Mouse (Mus musculus): ENCODE results near the gene Tmem14a. TPM values are rescaled to one million over a fixed set of nuclear protein-coding genes. Genes with fewer than 3 reads are reported as not detected.
A peak's percentile ranks its signal among the peaks of the same experiment; 100 is the strongest.
"Not testable (repeated sequence)": the region's sequence is repeated elsewhere in the genome, so short reads cannot be mapped to it uniquely, and the experiment has no call there.

Gene Tmem14a
- polyA plus RNA-seq, 1 experiment from 2014 or later, result 3.2 TPM

DNA sequence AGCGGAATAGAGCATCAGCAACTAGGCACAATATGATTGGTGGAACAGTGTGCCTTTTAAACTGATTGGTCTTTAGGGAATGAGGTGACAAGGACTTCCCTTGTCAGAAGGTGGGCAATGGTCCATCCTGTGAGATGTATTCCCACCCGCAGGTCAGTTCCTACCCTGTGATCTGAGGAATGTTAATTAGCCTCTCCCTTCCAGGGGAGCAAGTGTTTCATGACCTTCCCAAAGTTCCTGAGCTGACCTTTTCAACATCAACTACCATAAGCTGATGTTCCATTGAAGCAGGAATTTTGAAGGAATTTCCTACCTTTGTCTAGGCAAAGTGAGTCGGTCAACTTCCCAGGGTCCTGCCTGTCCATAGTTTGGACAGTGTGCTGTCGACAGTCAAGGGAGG lies 35.5 kb downstream of the Tmem14a start:
- H3K27ac ChIP-seq (replicated peaks), result no peak overlapping the region
- H3K36me3 ChIP-seq (replicated peaks), result no peaks in the 10 kb centered on the region
- WGBS (ENCODE audit: insufficient replicate concordance), result 55% methylated on average over 4 of the region's 4 CpGs
- H3K4me1 ChIP-seq (replicated peaks), result 0 out of 2 replicates have a peak, but pooled peaks cover 5% of the 10 kb centered on the region
- ATAC-seq (ENCODE audit: insufficient read depth), result no peak
- H3K4me3 ChIP-seq (replicated peaks), result no peak overlapping the region
- H3K4me2 ChIP-seq, result no peak overlapping the region
- no peak overlapping the region for H3K9ac ChIP-seq
- H3K27me3 ChIP-seq, result no peaks in the 10 kb centered on the region
- no peaks in the 10 kb centered on the region for H3K9me3 ChIP-seq (replicated peaks)

- Histone ChIP-seq H3K9ac (no peak overlapping the region), H3K27me3 (no peaks in the 10 kb centered on the region), H3K36me3 (replicated peaks) (no peaks in the 10 kb centered on the region), H3K9me3 (replicated peaks) (no peaks in the 10 kb centered on the region), H3K4me2 (no peak overlapping the region), H3K4me1 (replicated peaks) (0 out of 2 replicates have a peak, but pooled peaks cover 3% of the 10 kb centered on the region), H3K27ac (replicated peaks) (no peak overlapping the region), H3K4me3 (replicated peaks) (no peak overlapping the region)
- 76% methylated on average over 7 of the region's 7 CpGs for WGBS (ENCODE audit: insufficient replicate concordance)
- ATAC-seq (ENCODE audit: insufficient read depth), result no peak
Measured at GRCm38 (mm10) chr1:21255625-21256345, 37.4 kb downstream of the Tmem14a start.

- H3K4me1 ChIP-seq (replicated peaks), result 0 out of 2 replicates have a peak, but pooled peaks cover 3% of the 10 kb centered on the region
- H3K4me2 ChIP-seq, result no peak overlapping the region
- H3K36me3 ChIP-seq (replicated peaks), result no peaks in the 10 kb centered on the region
- H3K9me3 ChIP-seq (replicated peaks), result no peaks in the 10 kb centered on the region
- no peak overlapping the region for H3K27ac ChIP-seq (replicated peaks)
- H3K4me3 ChIP-seq (replicated peaks), result no peak overlapping the region
- no peak overlapping the region for H3K9ac ChIP-seq
- WGBS (ENCODE audit: insufficient replicate concordance), result 66% methylated on average over 3 of the region's 3 CpGs
- no peaks in the 10 kb centered on the region for H3K27me3 ChIP-seq
- ATAC-seq (ENCODE audit: insufficient read depth), result no peak
Measured at GRCm38 (mm10) chr1:21256391-21256790, 38.0 kb downstream of the Tmem14a start.

GRCm38 (mm10) chr1:21256871-21257270 lies 38.5 kb downstream of the Tmem14a start:
- H3K36me3 ChIP-seq (replicated peaks), result no peaks in the 10 kb centered on the region
- no peaks in the 10 kb centered on the region for H3K9me3 ChIP-seq (replicated peaks)
- 0 out of 2 replicates have a peak, but pooled peaks cover 3% of the 10 kb centered on the region for H3K4me1 ChIP-seq (replicated peaks)
- no peak overlapping the region for H3K4me3 ChIP-seq (replicated peaks)
- H3K27me3 ChIP-seq, result no peaks in the 10 kb centered on the region
- no peak for ATAC-seq (ENCODE audit: insufficient read depth)
- 64% methylated on average over 5 of the region's 5 CpGs for WGBS (ENCODE audit: insufficient replicate concordance)
- H3K4me2 ChIP-seq, result no peak overlapping the region
- no peak overlapping the region for H3K9ac ChIP-seq
- H3K27ac ChIP-seq (replicated peaks), result no peak overlapping the region

DNA sequence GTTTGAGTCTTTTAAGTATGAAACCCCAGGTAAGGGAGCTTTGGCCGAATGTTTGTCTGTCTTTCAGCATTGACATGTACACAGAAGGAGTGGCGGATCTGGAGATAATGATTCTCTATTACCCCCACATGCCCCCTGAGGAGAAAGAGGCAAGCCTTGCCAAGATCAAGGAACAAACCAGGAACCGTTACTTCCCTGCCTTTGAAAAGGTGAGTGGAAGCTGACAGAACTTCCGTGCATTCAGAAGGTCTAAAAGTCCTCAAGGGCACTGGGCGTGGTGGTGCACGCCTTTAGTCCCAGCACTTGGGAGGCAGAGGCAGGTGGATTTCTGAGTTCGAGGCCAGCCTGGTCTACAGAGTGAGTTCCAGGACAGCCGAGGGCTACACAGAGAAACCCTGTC lies 41.6 kb downstream of the Tmem14a start:
- H3K36me3 ChIP-seq (replicated peaks); ATAC-seq (ENCODE audit: insufficient read depth); H3K4me2 ChIP-seq; H3K27me3 ChIP-seq; H3K4me3 ChIP-seq (replicated peaks); H3K9ac ChIP-seq; H3K9me3 ChIP-seq (replicated peaks); H3K27ac ChIP-seq (replicated peaks); H3K4me1 ChIP-seq (replicated peaks): not testable (repeated sequence)
- WGBS (ENCODE audit: insufficient replicate concordance), result 68% methylated on average over 8 of the region's 8 CpGs

- Histone ChIP-seq H3K9ac (no peak overlapping the region), H3K9me3 (replicated peaks) (no peaks in the 10 kb centered on the region), H3K4me2 (no peak overlapping the region), H3K27ac (replicated peaks) (no peak overlapping the region), H3K4me1 (replicated peaks) (no peaks in the 10 kb centered on the region), H3K27me3 (no peaks in the 10 kb centered on the region), H3K36me3 (replicated peaks) (no peaks in the 10 kb centered on the region), H3K4me3 (replicated peaks) (no peak overlapping the region)
- WGBS (ENCODE audit: insufficient replicate concordance), result 60% methylated on average over 5 of the region's 5 CpGs
- ATAC-seq (ENCODE audit: insufficient read depth), result no peak
Measured at GRCm38 (mm10) chr1:21262401-21262800, 44.0 kb downstream of the Tmem14a start.

DNA sequence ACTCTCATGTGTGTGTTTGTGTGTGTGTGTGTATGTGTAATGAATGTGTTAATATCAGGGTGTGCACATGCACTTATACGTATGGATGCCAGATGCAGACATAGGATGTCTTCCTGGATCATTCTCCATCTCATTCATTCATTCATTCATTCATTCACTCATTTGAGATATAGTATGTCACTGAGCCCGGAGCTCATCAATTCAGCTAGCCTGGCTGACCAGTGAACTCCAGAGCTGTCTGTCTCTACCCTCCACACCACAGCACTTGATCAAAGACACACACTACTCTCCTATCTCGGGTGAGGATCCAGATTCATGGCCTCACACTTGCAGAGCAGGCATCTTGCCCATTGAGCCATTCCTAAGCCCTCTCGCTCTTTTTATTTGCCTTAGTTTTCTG lies 45.6 kb downstream of the Tmem14a start:
- whole genome bisulfite sequencing (ENCODE audit: insufficient replicate concordance), result 61% methylated on average over 4 of the region's 4 CpGs
- no peaks in the 10 kb centered on the region for H3K27me3 ChIP-seq
- no peak overlapping the region for H3K4me2 ChIP-seq
- H3K9ac ChIP-seq, result no peak overlapping the region
- no peaks in the 10 kb centered on the region for H3K4me1 ChIP-seq (replicated peaks)
- H3K36me3 ChIP-seq (replicated peaks), result no peaks in the 10 kb centered on the region
- no peaks in the 10 kb centered on the region for H3K9me3 ChIP-seq (replicated peaks)
- no peak for ATAC-seq (ENCODE audit: insufficient read depth)
- H3K4me3 ChIP-seq (replicated peaks), result no peak overlapping the region
- H3K27ac ChIP-seq (replicated peaks), result no peak overlapping the region

- Histone ChIP-seq H3K4me1 (replicated peaks) (no peaks in the 10 kb centered on the region), H3K36me3 (replicated peaks) (no peaks in the 10 kb centered on the region), H3K9me3 (replicated peaks) (no peaks in the 10 kb centered on the region), H3K27me3 (no peaks in the 10 kb centered on the region), H3K27ac (replicated peaks) (no peak overlapping the region), H3K4me2 (no peak overlapping the region), H3K9ac (no peak overlapping the region), H3K4me3 (replicated peaks) (no peak overlapping the region)
- WGBS (ENCODE audit: insufficient replicate concordance), result 68% methylated on average over 8 of the region's 8 CpGs
- ATAC-seq (ENCODE audit: insufficient read depth), result no peak
Measured at GRCm38 (mm10) chr1:21264747-21265146, 46.4 kb downstream of the Tmem14a start.

- 42% methylated on average over 1 of the region's 1 CpGs for WGBS (ENCODE audit: insufficient replicate concordance)
Measured at GRCm38 (mm10) chr1:21266766-21267165, 48.4 kb downstream of the Tmem14a start.

DNA sequence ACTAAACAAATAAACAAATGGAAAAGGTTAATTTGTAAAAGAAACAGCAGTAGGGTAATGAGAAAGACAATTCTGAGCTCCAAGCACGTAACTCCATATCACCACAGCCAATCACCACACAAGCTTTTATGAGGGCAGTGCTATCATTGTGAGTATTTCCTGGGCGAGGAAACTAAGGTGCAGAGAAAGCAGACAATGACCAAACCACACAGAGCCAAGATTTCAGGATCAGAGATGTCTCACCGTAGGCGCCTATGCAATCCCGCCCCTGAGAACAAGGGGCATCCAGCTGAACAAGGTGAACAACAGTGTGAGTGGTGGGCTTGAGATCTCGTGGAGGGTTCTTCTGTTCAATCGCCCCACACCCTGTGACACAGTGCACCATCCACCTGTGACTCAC lies 49.1 kb downstream of the Tmem14a start:
- ATAC-seq (ENCODE audit: insufficient read depth), result not testable (repeated sequence)
- 53% methylated on average over 7 of the region's 7 CpGs for WGBS (ENCODE audit: insufficient replicate concordance)

More at GRCm38 (mm10) chr1:21266766-21267165, 48.4 kb downstream of the Tmem14a start:
- H3K27me3 ChIP-seq, result peaks cover under 1% of the 10 kb centered on the region; the same call in 1 of the 2 replicates
- H3K36me3 ChIP-seq (replicated peaks), result no peaks in the 10 kb centered on the region
- no peak overlapping the region for H3K4me2 ChIP-seq
- ATAC-seq (ENCODE audit: insufficient read depth), result no peak
- no peak overlapping the region for H3K4me3 ChIP-seq (replicated peaks)
- H3K27ac ChIP-seq (replicated peaks), result no peak overlapping the region
- H3K9me3 ChIP-seq (replicated peaks), result no peaks in the 10 kb centered on the region
- no peak overlapping the region for H3K9ac ChIP-seq
- H3K4me1 ChIP-seq (replicated peaks), result no peaks in the 10 kb centered on the region

DNA sequence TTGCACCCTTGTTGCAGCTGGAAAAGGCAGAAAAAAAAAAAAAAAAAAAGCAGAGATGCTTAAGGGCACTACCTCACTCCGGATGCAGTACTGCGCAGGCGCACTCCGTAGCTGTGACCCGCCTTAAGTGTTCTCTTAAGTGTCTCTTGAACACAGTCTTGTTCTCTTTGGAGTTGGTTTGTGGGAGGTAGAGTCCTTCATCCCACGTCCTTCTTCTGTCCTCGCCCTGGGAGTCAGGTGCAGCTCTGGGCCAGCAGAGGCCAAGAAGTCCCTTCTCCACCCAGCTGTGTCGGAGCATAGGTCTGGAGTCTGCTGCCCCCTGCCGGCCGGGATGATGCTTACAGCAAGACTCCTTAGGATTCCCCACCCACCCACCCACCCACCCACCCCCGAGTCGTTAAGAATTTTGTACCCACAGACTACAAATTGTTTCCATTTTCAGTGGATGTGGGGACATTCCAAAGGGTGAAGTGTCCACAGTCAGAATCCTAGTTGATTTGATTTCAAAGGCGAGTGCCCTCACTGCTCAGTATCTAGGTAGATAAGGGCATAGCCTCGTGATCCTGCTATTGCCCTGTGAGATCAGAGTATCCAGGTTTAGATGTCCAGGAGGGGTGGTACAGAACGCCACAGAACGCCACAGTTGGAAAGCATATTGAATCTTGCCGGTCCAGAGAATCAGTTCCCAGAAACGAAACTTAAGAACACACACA lies 53.1 kb downstream of the Tmem14a start:
- H3K36me3 ChIP-seq (replicated peaks), result no peaks in the 10 kb centered on the region
- H3K4me1 ChIP-seq (replicated peaks), result no peaks in the 10 kb centered on the region
- no peak overlapping the region for H3K9ac ChIP-seq
- 22% methylated on average over 18 of the region's 18 CpGs for WGBS (ENCODE audit: insufficient replicate concordance)
- no peaks in the 10 kb centered on the region for H3K9me3 ChIP-seq (replicated peaks)
- peaks cover 6% of the 10 kb centered on the region; the same call in 1 of the 2 replicates for H3K27me3 ChIP-seq
- peak overlapping the region; percentile 15; the same call in 1 of the 2 replicates for H3K4me3 ChIP-seq (replicated peaks)
- no peak for ATAC-seq (ENCODE audit: insufficient read depth)
- H3K27ac ChIP-seq (replicated peaks), result no peak overlapping the region
- H3K4me2 ChIP-seq, result peak overlapping the region; percentile 44

More for the DNA sequence above, 49.1 kb downstream of the Tmem14a start:
- H3K4me1 ChIP-seq (replicated peaks); H3K4me2 ChIP-seq; H3K27me3 ChIP-seq; H3K9me3 ChIP-seq (replicated peaks); H3K36me3 ChIP-seq (replicated peaks); H3K27ac ChIP-seq (replicated peaks); H3K4me3 ChIP-seq (replicated peaks); H3K9ac ChIP-seq: not testable (repeated sequence)
